Mouse (Mus musculus) spleen, adult 12 weeks (tissue): ENCODE measurements around the gene Olfr1240.

Experiments used
- DNase-seq: peaks from one replicate; pipeline ENCODE4 v3.0.0; 2022; ENCODE audit warnings: low spot score

The Olfr1240 gene

GRCm38 (mm10) chr2:89442900-89443299 is at the start of gene Olfr1240:
Gene Olfr1240, minus strand, starts transcription at chr2:89443000.
- no peak for DNase-seq

GRCm38 (mm10) chr2:89487026-89487425 is 44.2 kb upstream of the Olfr1240 start, which contains the start of gene Olfr1241:
Gene Olfr1241, minus strand, starts transcription at chr2:89487126.
- DNase-seq, result no peak

GRCm38 (mm10) chr2:89420307-89420706 is 22.5 kb downstream of the Olfr1240 start, which contains the start of gene Olfr1239:
Gene Olfr1239, minus strand, starts transcription at chr2:89420407.
- no peak for DNase-seq

GRCm38 (mm10) chr2:89414557-89414956 is 28.2 kb downstream of the Olfr1240 start:
- DNase-seq, result no peak

- DNase-seq, result no peak
These were observed 33.2 kb downstream of the Olfr1240 start, which contains the start of gene Olfr1238 for GRCm38 (mm10) chr2:89409576-89409975. Gene Olfr1238, minus strand, starts transcription at chr2:89409676.

- no peak for DNase-seq
These were observed 41.9 kb downstream of the Olfr1240 start for GRCm38 (mm10) chr2:89400882-89401281.
